Mouse (Mus musculus): ENCODE measurements around the gene Vcl.

DNA sequence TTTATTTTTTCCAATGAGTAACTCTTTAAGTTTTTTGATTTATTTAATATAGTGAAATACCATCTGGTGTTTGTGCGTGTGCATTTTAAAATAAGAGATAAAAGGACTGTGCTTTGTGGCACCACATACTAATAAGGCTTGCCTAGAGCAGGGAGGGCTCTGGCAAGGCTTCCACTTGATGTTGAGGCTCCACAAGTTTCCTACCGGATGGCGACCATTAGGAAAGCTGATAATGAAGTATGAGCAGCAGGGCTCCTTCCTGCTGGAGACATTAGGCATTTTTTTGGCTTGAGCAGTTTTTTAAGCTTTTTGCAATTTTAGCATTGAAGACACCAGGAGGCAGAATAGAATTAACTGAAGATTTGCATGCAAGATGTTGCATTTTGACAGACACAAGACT, 65.3 kb downstream of the Vcl start:
- no peak for TF ChIP-seq CTCF (IDR thresholded peaks at IDR 0.05; ENCODE audit: extremely low read depth, insufficient read depth, insufficient read length, insufficient replicate concordance)
- no peak for TF ChIP-seq POLR2A (IDR thresholded peaks at IDR 0.05; ENCODE audit: low read depth, low read length)
